Mouse (Mus musculus) T-helper 17 cell (primary cell): ENCODE data around the gene Lingo2.

Experiments used
- in situ Hi-C, 2 experiments: fragments of 300-600 bp; cut with MboI, MseI; formaldehyde crosslinking; loops; 1 replicate in 1 of 2; 2 replicates in 1 of 2; pipeline ENCODE4 v1.15.1; 2025; ENCODE audit warnings: high pct_unique_total_duplicates in 2 of 2

Lingo2 gene

DNA sequence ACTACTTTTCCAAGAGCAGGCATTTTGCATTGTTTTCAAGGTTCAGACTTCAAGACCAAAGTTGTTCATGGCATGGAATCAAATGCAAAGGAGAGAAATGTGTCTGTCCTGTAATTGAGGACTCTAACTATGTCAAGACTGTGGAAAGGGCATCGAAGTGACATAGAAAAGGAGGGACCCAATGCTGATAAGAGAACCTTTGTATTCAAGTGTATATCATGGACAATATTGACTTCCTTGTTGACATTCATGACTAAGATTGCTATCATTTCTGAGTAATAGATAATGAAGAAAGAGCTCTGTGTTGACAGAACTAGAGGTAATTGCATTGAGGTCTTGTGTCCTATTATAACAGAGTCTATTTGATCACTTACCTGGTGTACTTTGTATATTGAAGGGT is 390.6 kb downstream of the Lingo2 start:
- in situ Hi-C loops, result no loop called here

DNA sequence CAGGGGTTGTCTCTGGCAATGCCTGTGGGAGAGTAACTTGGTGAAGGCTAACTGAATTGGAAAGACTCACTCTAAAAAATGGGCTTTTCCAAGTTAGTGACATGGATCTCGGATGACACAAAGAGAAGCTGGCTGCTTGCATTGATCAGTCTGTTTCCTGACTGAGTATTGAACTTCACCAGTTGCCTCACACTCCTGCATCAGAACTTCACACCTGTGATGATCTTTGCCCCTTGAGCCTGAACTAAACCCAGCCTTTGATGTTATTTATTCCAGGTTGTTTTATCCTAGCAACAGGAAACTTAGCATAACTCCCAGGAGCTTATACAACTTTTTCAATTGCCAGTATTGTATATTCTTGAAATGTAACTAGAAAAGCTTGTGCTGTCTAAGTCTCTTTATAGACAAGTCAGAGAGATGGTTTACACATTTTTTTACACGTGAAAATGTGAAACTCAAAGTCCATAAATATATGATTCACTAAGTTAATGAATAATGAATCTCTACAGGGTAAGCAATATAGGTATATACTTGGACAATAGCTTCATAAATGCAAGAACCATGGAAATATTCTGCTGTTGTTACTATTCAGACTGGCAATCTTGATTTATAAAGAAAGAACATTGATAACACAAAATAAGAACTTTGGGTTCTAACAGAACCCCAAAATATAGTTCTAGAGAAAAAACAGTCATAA is 410.7 kb downstream of the Lingo2 start:
- in situ Hi-C loops, result no loop called here

DNA sequence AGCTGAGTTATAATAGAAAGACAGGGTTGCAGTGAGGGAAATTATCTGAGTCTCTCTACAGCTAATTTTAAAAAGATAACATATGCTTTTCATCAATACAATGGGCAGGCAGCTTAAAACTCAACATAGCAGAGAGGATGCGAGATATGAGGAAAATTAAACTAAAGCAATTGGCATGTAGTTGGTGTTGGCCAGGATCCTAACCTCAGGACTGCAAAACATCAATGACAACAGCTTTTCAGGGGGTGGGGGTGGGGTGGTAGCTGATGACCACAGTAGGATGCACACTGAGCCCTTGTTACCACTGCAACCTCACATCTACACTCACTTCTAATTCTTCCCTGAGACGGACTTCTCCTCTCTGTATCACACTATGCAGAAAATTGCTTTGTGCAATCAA is 417.7 kb downstream of the Lingo2 start:
- in situ Hi-C loops, result no loop called here

DNA sequence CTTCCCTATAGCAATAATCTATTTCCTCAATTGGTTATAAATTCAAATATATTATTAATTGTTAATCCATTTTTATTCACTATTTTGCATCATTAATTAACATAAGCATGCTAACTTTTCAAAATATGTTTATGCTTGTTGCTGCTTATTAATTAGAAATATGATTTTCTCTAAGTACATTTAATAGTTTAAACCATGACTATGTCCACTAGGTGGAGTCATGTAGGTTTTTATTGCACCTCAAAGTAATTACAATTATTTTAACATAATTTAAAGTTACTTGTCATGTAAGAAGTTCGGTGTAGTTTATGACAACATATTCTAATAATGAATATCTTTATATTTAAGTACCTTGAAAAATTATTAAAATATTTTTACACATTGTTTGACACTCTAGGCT is 461.3 kb downstream of the Lingo2 start:
- in situ Hi-C loops, result no loop called here

DNA sequence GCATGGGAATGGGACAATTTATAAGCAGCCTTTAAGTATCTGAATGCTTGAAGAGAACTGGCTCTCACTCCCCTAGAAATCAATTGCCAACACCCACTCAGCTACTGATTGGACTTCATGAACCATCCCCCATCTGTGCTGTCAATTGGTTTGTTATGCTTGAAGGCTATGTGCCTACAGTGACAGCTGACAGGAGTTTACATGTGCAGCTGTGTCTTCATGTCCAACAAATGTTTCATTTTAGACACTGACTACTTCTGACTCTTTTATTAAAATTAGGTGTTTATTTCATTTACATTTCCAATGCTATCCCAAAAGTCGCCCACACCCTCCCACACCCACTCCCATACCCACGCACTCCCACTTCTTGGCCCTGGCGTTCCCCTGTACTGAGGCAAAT is 516.3 kb downstream of the Lingo2 start:
- in situ Hi-C loops, result no loop called here

DNA sequence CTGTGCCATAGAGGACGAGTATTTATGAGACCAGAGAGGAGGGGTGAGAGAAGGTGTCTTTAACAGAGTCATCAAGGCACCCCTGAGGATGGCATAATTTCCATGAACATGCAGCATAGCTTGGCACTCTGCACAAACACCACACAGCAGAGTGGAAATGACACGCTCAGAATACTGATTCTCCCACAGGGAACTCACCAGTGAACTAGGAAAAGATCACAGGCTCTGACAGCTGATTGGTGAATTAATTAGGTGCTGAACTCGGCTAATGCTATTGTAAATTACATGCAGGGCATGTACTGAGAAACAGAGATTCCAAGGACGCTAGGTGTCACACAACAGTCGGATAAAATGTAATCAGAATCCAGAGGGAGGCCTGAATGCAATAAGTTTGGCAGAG is 525.4 kb downstream of the Lingo2 start:
- in situ Hi-C loops, result no loop called here

DNA sequence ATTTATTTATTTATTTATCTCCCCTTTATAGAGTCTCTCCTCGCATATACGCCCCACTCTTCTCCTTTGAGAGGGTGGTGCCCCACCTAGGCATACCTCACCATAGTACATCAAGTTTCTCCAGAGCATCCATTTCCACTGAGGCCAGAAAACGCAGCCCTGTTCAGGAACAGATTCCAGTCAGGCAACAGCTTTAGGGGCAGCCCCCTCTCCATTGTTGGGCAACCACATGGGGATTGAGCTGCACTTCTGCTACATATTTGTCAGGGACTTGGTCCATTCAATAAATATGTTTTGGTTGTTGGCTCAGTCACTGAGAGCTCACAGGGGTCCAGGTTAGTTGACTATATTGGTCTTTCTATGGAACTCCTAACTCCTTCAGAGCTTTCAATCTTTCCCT is 544.2 kb downstream of the Lingo2 start:
- in situ Hi-C loops, result no loop called here

DNA sequence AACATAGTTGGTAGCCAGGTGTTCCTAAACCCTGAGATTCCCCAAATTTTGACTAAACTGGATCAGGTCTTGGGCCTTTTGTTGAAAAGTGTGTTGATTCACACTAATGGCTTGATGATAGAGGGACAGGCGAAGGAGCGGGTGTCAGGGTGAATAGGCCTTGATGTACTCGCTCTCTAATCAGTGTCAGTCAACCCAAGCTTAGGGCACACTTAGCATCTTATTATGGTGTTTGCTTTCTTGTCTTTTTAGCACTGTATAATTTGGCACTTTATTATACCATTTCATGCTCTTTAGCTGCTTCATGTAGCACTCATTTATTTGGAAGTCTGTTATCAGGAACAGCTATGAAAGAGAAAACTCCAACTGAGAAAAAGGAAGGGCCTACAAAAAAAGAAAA is 582.6 kb downstream of the Lingo2 start:
- in situ Hi-C loops, result no loop called here

DNA sequence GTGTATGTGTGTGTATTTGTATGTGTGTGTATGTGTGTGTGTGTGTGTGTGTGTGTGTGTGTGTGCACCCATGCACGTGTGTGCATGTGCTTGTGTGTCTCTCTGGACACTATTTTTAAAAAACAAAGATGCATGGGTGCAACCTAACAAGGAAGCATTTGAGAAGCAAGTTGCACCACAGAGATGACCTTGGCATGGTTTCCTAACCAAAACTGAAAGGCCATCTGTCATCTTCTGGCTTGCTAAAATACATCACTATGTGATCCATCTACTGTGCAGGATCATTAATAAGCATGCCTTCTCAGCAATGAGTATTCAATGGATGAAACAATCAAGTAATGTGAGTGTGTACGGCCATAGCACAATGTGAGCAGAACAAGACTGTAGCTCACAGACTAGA is 597.1 kb downstream of the Lingo2 start:
- in situ Hi-C loops, result loop anchor here in 1 of 2 experiments (10.0 kb wide), 1 partner anchor 1860 kb away; no protein-coding TSS in a partner anchor

DNA sequence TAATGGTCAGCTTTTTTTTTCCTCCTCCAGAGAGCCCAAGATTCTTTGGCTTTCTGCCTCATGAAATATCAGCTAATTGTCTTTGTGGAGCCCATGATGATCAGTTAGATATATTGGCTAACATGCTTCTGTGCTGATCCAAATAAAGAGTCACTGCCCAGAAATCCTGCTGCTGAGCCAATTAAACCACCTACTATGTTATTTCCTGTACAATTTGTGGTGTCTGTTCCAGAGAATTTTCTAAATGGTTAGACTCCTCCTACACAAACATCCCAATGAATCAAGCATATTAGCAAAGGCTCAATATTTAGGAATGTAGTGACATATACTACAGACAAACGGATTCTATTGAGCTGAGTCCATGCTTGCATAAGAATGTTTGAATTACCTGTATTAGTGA is 619.8 kb downstream of the Lingo2 start:
- in situ Hi-C loops, result loop anchor here in 1 of 2 experiments (10.0 kb wide), 1 partner anchor 963 kb away; no protein-coding TSS in a partner anchor

DNA sequence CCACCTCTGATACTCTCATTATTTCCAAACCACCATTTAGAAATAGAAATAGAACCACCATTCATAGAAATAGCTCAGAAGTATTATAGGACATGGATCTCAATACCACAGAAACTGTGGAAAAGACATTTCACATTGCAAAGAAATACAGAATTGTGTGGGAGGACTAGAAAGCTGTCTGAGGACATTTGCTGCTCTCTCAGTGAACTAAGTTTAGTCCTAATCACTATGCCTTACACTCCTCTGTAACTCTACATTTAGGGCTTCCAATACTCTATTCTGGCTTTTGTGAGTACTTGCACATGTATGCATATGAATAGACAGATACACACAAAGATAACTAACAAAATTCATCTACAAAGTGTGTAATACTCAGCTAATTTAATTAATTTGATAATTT is 625.9 kb downstream of the Lingo2 start:
- in situ Hi-C loops, result loop anchor here in 1 of 2 experiments (10.0 kb wide), 1 partner anchor 1709 kb away; no protein-coding TSS in a partner anchor

DNA sequence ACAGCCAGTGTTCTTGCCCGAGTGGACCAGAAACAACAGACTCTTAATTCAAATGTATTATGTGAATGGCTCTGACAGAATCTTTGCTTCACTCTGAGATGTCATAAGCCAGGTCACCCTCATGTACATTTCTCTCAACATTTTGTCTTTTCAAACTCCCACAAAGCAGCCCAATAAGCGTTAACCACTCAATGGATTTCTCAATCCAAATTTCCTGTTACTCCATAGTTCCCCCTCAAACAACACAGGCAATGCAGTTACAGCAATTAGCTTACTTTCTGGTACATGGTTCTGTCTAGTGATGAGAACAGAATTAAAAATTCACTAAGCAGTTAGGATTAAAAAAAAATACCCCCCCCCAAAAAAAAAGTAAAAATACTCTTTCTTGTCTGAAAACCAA is 638.5 kb downstream of the Lingo2 start:
- in situ Hi-C loops, result no loop called here

DNA sequence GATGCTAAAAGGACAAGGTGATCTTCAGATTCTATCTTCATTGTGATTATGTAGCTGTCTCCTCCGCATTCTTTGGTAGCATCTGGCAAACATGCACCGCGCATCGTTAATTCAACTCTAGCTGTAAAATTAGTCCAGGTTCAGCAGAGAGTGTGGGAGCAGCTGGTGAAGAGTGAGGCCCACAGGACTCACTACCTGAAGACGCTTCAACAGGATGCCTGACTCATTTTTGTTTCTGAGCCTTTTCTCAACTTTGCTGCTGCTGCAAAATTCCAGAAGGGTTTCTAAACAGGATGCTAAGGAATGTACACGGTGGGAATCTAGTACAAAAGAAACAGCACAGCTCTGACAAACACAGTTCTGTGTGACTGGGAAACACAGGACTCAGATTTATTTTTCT is 640.1 kb downstream of the Lingo2 start:
- in situ Hi-C loops, result no loop called here

DNA sequence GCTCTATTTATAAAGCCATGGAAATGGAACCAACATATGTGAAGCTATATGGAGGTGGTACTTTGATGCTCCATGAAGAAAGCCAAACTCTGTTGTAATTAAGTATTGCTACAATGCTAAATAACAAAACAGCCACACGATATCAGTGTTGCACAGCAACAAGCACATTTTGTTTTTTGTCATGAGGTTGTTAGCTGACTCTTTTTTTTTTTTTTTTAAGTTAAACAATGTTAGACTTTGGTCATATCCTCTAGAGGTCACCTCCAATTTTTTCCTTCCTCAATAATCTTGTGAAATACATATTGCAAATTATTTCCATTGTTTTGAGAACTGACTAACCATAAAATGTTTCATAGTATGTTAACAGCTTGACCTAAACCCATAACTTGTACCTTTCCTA is 646.3 kb downstream of the Lingo2 start:
- in situ Hi-C loops, result no loop called here

DNA sequence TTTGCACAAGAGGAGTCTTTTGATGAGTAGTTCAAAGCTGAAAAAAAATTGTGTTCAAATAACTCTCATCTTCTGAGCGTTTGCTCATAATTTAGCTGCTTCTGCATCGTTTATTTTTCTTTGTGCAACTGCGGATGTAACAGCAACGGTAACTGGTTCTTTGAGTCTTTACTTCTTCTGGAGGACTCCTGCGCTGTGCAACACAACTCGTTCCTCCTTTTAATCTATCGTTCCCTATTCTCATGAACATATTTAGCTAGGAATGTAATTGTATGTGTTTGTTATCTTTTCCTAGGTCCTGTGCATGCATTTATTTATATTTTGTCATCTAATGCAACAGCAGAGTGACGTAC is 661.9 kb downstream of the Lingo2 start:
- in situ Hi-C loops, result no loop called here

DNA sequence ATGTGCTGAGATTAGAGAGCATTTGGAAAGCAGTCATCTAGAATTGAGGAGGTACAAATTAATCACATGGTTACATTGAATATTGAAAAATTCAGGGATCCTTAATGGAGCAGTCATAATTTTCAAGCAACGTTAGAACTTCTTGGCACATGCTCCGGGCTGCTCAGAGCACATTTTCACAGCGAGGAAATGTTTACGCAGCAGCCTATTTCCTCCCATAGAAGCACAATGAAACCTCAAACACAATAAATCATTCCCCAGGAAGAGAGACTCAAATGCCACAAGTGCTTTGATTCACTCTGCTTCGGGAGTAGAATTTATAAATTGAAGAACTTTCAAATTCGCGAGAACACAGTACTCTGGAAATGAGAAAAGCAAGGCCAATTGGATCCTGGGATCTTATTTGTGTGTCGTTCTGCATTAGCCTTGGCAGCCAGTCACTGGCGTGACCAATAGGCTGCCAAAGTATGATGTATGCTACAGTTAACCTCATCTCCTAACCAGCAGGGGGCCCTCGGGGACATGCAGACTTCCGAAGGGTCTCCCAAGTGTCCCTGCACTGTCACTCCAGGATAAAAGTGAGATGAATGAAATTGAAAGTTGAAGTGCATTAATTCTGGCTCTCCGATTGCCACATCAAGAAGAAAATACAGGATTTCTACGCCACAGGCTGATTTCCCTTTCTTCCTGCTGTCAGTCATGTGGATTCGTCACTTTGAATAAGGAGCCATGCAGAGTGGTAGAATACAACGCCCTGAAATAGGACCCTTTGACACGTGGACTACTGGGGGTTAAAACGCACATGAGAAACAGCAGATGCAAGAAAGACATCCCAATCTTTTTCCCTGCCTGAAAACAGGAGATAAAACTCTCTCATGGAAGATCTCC is 662.5 kb downstream of the Lingo2 start:
- in situ Hi-C loops, result no loop called here

DNA sequence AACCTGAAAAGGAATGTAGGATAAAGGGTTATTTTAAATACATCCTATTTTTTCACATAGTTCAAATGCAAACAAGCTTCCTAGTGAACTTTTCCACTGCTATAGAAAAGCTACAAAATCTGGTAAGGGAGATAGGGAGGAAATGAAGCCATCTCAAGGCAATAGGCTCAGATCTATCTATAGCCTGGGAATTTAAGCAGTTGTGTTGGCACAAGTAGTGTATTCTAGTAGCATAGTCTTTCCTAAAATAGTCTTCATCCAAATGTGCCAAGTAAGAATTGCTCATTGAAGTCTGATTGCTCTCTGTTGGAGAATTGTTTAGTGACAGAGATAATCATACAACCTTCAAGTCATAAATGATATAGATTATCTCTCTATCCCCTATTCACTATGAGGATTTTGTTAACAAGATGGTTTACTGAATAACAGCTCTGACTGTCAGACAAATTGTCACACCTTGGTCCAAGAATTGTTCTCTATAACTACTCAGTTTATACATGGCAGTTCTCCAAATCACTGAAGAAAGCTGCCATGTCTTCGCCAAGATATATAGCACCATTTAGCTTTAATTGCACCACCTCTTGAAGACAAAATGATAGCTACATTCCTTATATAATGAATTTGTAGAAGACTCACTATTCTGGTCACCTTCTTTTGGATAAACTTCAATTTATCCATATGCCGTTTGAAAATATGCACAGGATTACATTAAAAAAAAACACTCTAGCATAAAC is 688.9 kb downstream of the Lingo2 start:
- in situ Hi-C loops, result no loop called here

DNA sequence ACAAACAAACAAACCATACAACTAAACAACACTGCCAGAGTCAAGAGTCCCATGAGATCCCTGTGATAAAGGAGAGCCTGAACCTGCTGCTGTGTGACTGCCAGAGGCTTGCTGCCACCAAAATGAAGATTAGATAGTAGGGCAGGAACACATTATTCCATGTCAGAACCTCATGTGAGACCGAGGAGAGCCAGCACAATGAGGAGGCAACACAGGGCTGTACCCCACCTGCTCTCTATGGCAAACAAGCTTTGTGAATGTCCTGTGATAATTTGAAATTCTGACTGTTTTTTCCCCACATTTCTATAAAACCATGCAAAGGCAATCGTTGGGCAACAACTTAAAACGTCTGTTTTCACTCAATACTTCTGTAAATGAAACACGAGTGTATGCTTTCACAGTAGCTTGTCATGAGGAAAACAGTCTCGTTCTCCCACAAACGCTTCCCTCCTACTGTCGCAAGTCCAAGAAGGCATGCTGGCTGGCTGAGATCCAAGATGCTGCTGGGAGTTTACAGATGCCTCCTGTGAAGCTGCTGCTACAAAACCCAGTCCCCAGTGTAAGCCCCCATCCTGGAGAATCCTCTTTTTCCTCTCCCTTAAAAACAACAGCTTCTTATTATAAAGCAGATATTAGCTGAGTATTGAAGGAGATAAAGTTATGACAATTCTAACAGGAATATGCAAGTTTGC is 765.2 kb downstream of the Lingo2 start:
- in situ Hi-C loops, result no loop called here

DNA sequence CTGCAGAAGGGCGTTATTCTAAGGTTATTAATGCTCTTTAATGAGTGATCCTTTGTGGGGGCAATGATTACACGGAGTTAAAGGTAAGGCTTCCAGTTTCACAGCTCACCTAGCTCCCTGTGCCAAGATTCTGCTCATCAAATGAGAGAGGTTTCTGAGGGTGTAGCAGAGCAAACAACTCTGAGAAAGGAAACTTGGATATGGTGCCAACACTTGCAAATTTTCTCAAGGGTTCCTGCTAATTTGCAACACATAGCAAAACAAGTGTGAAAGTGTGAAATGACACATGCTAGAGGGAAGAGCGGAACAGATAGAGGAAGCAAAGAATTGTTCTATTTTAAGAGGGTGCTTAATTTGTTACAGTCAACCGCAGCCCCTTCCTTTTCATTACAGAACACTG is 767.9 kb downstream of the Lingo2 start:
- in situ Hi-C loops, result no loop called here

DNA sequence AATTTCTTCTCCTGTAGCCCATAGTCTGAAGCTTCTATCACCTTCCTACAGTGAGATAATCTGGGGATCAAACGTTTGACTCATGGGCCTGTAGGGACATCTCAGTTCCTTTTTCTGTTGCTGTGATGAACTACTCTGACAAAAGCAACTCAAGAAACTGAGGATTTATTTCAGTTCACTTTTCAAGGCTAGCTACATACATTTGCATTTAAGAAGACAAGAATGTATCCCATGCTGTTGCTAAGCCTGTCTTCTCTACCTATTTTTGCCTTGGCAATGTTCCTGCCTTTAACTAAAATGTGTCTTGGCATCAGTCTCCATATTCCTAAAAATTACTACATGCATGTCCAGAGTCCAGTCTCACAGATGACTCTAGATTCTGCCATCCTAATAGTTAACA is 781.4 kb downstream of the Lingo2 start:
- in situ Hi-C loops, result no loop called here

DNA sequence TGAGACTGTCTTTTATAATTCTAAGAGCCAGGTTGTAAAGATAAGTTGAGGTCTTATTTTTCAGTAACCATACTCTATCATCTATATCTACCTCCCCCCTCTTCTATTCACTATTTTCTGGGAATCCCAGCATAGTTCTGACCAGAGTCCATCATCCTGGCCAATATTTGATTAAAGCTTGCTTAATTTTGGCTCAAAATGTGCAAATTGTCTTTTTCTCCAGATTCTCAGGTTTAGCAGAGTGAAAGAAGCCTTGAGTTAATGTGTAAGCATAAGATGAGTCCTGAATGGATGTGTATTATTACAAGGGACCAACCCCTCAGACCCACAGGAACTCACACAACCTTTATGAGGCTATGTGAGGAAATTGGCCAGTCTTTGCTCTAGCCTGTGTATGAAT is 820.2 kb downstream of the Lingo2 start:
- in situ Hi-C loops, result no loop called here

DNA sequence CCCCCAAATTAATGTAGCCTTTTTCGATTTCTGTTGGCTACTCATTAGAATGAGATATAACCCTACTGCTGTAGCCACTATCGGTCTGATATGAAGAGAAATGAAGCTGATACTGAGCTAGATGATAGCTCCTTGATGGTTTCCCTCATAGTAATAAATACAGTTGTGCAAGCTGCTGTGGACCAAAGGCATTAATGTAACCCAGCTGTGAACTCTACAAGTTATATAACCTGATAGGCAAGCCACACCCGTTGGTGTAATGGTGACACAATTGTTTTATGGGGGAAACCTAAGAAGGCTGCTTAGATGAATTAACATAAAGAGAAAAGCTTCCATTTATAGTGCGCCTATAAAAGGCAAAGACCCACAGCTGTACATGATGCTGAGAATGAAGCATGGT is 856.1 kb downstream of the Lingo2 start:
- in situ Hi-C loops, result no loop called here
